Mouse (Mus musculus) forebrain, embryonic 10.5 days (tissue): ENCODE measurements around the gene Cd300lf. TPM values are rescaled to one million over a fixed set of nuclear protein-coding genes. Genes with fewer than 3 reads are reported as not detected.

Experiments
- DNase-seq: peaks from one replicate; pipeline ENCODE4 v3.0.0-alpha.2; 2017; ENCODE audit warnings: low spot score; ENCODE audit errors: extremely low spot score
- H3K27ac ChIP-seq: fragments of 300-500 bp; sonication (generic); 2 replicates; pipeline ENCODE4 v1.5.1; 2016; ENCODE audit warnings: mild to moderate bottlenecking
- H3K27me3 ChIP-seq: fragments of 300-500 bp; sonication (generic); 2 replicates; pipeline ENCODE4 v1.6.1; 2016; ENCODE audit warnings: mild to moderate bottlenecking; ENCODE audit not compliant: poor library complexity, severe bottlenecking
- H3K36me3 ChIP-seq: fragments of 300-500 bp; sonication (generic); replicated peaks from 2 replicates; pipeline ENCODE4 v1.6.1; 2016; ENCODE audit warnings: mild to moderate bottlenecking, moderate library complexity
- H3K4me1 ChIP-seq: fragments of 300-500 bp; sonication (generic); 2 replicates; pipeline ENCODE4 v1.6.1; 2016
- H3K4me3 ChIP-seq: fragments of 300-500 bp; sonication (generic); 2 replicates; pipeline ENCODE4 v1.5.1; 2016; ENCODE audit warnings: mild to moderate bottlenecking, moderate library complexity
- H3K9me3 ChIP-seq: fragments of 300-500 bp; sonication (generic); 2 replicates; pipeline ENCODE4 v1.6.1; 2016; ENCODE audit warnings: mild to moderate bottlenecking, moderate library complexity
- WGBS: fragments of 180-500 bp; shearing (Covaris S2); methylation state at CpG from one replicate; pipeline ENCODE4 v1.1.7; 2016; 5-methylcytosine and 5-hydroxymethylcytosine counted together
- polyA plus RNA-seq: library from polyadenylated mRNA; unstranded; fragments of >200 nt; fragmentation: Nextera tagmentation; extraction: Ambion mirVana; gene quantifications from 2 replicates; pipeline ENCODE4 v1.2.1, GENCODE M21; 2016

Gene Cd300lf
- polyA plus RNA-seq, 1 experiment from 2014 or later = 0.09 TPM

DNA sequence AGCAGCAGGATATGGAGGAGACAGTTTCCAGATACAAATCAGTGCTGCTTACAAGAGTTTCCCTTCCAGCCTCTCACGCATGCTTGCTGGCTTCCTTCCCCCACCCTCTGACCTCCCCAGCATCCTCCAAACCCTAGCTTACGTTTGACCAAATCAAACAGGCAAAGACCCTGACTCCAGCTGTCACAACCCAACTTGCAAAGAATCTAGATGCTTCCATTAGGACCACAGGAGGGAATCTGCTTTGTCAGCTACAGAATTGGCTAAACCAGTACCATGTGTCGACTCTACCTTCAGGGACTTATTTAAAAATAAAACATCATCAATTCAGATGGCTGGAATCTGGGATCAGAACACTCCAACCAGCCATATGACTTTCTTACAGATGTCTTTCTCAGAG is 21.6 kb downstream of the Cd300lf start:
- WGBS = 52% methylated on average over 3 of the region's 3 CpGs

GRCm38 (mm10) chr11:115110271-115110670 is 23.5 kb downstream of the Cd300lf start:
- 76% methylated on average over 5 of the region's 5 CpGs for WGBS

More for the DNA sequence above, 21.6 kb downstream of the Cd300lf start:
- H3K4me1 ChIP-seq = peaks cover 11% of the 10 kb centered on the region
- H3K27me3 ChIP-seq = no peaks in the 10 kb centered on the region
- H3K36me3 ChIP-seq = no peaks in the 10 kb centered on the region
- H3K27ac ChIP-seq = no peak overlapping the region
- H3K9me3 ChIP-seq = no peaks in the 10 kb centered on the region
- DNase-seq = no peak
- H3K4me3 ChIP-seq = no peak overlapping the region

DNA sequence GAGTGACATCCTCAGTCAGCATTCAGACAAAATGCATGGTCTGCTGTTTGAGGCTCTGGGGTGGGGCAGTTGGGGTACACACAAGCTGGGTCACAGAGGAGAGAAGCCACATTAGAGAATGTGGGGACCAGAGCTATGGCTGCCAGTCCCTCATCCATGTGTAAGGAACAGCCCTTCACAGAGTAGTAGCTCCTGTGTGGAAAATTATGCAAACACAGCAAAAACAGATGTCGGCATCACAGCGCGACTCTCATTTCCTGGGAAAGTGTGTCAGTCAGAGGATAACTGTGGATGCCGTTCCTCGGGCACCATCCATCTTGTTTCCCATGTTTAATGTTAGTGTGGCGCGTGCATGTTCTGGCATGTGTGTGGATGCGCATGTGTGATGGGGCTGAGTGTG is 25.6 kb downstream of the Cd300lf start:
- Histone ChIP-seq H3K27me3 (no peaks in the 10 kb centered on the region), H3K27ac (no peak overlapping the region; the same call in 1 of the 2 replicates), H3K36me3 (no peaks in the 10 kb centered on the region), H3K4me3 (no peak overlapping the region), H3K4me1 (peaks cover 23% of the 10 kb centered on the region), H3K9me3 (no peaks in the 10 kb centered on the region)
- WGBS = 93% methylated on average over 8 of the region's 8 CpGs
- no peak for DNase-seq

More at GRCm38 (mm10) chr11:115110271-115110670, 23.5 kb downstream of the Cd300lf start:
- Histone ChIP-seq H3K4me3 (no peak overlapping the region), H3K4me1 (peaks cover 14% of the 10 kb centered on the region), H3K27ac (no peak overlapping the region), H3K9me3 (no peaks in the 10 kb centered on the region), H3K36me3 (no peaks in the 10 kb centered on the region), H3K27me3 (no peaks in the 10 kb centered on the region)
- DNase-seq = no peak

DNA sequence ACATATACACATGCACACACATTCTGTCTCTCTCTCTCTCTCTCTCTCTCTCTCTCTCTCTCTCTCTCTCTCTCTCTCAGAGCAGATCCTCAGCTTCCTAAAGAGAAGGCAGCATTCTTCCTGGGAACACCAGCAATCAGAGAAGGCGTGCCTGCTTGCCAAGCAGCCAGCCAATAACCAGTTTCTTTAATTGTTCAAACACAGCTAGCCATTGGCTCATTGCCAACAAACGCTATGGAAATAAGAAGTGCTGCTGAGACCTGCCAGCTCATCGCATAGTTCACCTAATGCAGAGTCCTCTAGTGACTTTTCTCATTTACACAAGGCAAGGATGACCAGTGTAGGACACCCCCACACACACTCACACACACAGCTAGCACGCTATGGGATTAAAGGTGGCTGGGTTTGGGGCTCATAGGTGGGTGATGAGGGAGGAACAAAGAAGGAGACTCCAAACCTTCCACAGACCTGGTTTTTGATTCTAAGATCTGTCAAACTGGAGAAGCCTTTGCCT is 26.3 kb downstream of the Cd300lf start:
- no peaks in the 10 kb centered on the region for H3K9me3 ChIP-seq
- H3K27me3 ChIP-seq = no peaks in the 10 kb centered on the region
- no peak overlapping the region for H3K27ac ChIP-seq
- H3K36me3 ChIP-seq = no peaks in the 10 kb centered on the region
- H3K4me3 ChIP-seq = no peak overlapping the region
- H3K4me1 ChIP-seq = peaks cover 23% of the 10 kb centered on the region
- no peak for DNase-seq
- WGBS = 68% methylated on average over 4 of the region's 4 CpGs

DNA sequence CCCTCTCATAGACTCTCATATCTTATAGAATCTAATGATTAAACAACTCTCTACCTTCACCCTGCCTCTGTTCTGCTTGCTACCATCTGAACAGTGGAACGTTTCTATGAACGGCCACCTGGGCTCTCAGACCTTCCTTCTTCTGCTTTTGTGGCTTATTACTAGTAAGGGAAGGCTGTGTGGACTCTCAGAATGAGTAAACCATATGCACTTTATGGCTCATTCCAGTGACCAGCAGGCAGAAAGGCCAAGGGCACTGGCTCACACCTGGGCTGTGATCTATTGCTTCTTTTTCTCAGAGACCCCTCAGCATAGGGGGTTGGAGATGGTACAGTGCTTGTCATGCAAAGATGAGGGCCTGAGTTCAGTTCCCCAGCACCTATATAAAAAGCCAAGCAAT is 27.2 kb downstream of the Cd300lf start:
- Histone ChIP-seq H3K27ac (no peak overlapping the region), H3K36me3 (no peaks in the 10 kb centered on the region), H3K9me3 (no peaks in the 10 kb centered on the region), H3K4me3 (no peak overlapping the region), H3K4me1 (peaks cover 26% of the 10 kb centered on the region), H3K27me3 (no peaks in the 10 kb centered on the region)
- WGBS = 85% methylated on average over 2 of the region's 2 CpGs
- DNase-seq = no peak

DNA sequence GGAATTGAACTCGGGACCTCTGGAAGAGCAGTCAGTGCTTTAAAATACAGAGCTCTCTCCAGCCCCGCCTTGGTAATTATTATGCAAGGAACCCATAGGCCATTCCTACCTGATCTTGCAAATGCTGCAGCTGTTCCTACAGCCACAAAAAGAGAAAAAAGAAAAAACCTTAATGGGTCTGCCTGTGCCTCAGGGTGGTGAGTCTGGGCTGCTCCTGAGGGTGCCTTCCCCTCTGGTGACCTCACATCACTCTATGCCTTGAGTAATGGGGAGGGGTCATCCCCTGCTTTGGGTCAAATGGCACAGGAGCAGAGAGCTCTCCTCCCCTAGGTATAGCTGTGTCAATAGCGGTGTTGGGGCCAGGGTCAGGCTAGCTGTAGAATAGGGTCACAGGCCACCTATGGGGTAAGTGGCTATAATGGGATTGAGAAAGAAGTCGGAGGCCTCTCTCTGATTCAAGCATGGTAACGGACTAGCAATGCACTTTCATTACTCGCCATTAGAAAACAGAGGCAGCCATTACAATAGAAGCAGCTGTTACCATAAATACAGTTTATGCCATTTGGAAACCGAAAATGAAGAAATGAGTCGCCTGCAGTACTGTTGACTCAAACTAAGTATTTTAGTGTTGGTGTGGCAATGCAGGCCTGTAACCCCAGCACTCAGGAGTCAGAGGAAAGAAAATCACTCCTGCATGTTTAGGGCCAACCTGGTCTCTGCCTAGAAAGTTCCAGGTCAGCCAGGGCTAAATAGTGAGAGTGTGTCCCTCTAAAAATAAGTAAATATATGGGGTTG is 28.8 kb downstream of the Cd300lf start:
- H3K9me3 ChIP-seq = no peaks in the 10 kb centered on the region
- DNase-seq = no peak
- no peaks in the 10 kb centered on the region for H3K36me3 ChIP-seq
- WGBS = 60% methylated on average over 8 of the region's 8 CpGs
- no peaks in the 10 kb centered on the region for H3K27me3 ChIP-seq
- peaks cover 37% of the 10 kb centered on the region for H3K4me1 ChIP-seq
- H3K27ac ChIP-seq = no peak overlapping the region
- H3K4me3 ChIP-seq = no peak overlapping the region

DNA sequence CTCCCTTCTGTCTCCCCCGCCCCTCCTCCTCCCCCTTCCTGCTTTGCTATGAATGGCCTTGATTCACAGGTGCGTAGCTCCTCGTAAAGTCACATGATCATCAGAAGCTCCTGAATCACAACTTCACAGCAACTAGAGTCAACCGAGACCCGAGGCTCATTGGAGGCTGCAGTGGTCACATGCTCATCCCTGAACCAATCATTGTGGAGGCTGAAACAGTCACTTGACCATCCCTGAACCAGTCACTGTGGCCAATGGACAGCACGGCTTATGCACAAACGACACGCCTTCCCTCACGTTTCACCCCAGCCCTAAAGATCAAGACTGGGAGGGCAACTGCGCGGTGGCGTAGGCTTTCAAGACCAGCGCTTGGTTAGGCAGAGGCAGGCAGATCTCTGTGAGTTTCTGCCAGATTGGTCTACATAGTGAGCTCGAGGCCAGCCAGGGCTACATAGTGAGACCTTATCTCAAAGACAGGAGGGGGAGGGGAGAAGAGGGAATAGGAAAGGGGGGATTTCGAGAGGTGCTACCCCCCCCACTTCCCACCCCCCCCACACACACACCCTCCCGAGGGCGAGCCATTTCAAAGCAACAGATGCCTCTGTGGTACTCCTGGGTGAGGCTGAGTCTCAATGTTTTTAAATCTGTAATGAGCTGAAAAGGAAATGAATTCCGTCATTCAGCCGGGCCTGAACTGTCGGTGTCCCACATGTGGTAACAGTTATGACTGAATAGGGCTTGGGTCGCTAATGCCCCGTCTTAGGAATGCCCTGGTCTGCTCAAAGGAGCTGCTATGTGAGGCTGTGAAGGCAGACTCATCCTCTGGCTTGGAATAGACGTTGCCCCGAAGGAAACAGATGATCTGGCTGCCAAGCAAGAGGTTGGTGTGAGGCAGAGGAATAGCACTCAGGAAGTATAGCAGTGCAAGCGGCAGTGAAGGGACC is 30.1 kb downstream of the Cd300lf start:
- 76% methylated on average over 25 of the region's 25 CpGs for WGBS
- Histone ChIP-seq H3K4me1 (peaks cover 49% of the 10 kb centered on the region), H3K27me3 (no peaks in the 10 kb centered on the region), H3K27ac (peak overlapping the region; percentile 36; the same call in 1 of the 2 replicates), H3K4me3 (no peak overlapping the region), H3K9me3 (no peaks in the 10 kb centered on the region), H3K36me3 (no peaks in the 10 kb centered on the region)
- no peak for DNase-seq

DNA sequence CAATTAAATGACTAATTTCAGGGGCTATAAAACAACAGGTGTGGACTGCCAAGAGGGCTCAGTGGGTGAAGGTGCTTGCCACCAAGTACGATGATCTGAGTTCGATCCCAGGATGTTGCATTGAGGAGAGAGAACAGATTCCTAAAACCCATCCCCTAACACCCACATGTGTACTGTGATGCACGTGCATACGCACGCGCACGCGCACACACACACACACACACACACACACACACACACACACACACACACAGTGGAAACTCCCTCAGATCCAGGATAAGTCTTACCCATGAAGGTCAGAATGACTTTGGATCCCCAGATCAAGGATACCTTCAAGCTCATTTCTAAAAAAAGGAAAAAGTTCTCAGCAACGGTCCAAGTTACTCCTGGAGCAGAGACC is 31.7 kb downstream of the Cd300lf start:
- no peak for DNase-seq
- no peaks in the 10 kb centered on the region for H3K36me3 ChIP-seq
- H3K4me3 ChIP-seq = no peak overlapping the region
- H3K27me3 ChIP-seq = no peaks in the 10 kb centered on the region
- H3K4me1 ChIP-seq = peaks cover 41% of the 10 kb centered on the region
- H3K27ac ChIP-seq = no peak overlapping the region
- WGBS = 92% methylated on average over 9 of the region's 9 CpGs
- H3K9me3 ChIP-seq = no peaks in the 10 kb centered on the region

GRCm38 (mm10) chr11:115101615-115102051 is 32.2 kb downstream of the Cd300lf start:
- Histone ChIP-seq H3K36me3 (no peaks in the 10 kb centered on the region), H3K27ac (no peak overlapping the region), H3K27me3 (no peaks in the 10 kb centered on the region), H3K4me1 (peaks cover 40% of the 10 kb centered on the region), H3K9me3 (no peaks in the 10 kb centered on the region), H3K4me3 (no peak overlapping the region)
- DNase-seq = no peak
- 72% methylated on average over 6 of the region's 6 CpGs for WGBS

GRCm38 (mm10) chr11:115100741-115101140 is 33.1 kb downstream of the Cd300lf start:
- no peak for DNase-seq
- Histone ChIP-seq H3K9me3 (no peaks in the 10 kb centered on the region), H3K27ac (no peak overlapping the region), H3K4me3 (no peak overlapping the region), H3K36me3 (no peaks in the 10 kb centered on the region), H3K27me3 (no peaks in the 10 kb centered on the region), H3K4me1 (peaks cover 40% of the 10 kb centered on the region)
- 65% methylated on average over 7 of the region's 7 CpGs for WGBS

DNA sequence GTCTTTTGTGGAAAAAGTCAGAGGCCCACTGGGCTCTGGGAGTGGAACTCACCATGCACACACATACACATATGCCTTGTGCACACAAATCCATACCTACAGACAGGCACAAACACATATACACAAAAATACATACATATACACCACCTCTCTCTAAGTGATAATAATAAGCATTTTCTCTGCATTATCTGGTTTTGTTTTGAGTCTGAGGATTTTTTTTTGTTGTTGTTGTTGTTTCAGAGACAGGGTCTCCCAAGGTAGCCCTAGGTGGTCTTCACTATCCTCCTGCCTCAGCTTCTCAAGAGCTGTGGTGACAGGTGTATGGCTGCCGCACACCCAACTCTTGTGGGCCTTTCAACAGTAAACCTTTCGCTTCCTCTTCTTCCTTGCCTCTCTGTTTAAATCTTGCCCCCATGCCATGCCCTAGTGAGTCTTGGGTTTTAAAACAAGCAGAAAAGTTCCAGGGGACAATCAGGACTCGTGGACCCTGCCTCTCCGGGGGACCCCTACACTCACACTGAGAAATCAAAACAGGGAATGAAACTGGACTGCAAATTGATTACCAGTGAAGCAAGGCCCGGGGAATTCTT is 33.7 kb downstream of the Cd300lf start:
- DNase-seq = no peak
- Histone ChIP-seq H3K27me3 (no peaks in the 10 kb centered on the region), H3K4me1 (peaks cover 38% of the 10 kb centered on the region), H3K4me3 (no peak overlapping the region), H3K27ac (no peak overlapping the region), H3K36me3 (no peaks in the 10 kb centered on the region), H3K9me3 (no peaks in the 10 kb centered on the region)
- 86% methylated on average over 5 of the region's 5 CpGs for WGBS

DNA sequence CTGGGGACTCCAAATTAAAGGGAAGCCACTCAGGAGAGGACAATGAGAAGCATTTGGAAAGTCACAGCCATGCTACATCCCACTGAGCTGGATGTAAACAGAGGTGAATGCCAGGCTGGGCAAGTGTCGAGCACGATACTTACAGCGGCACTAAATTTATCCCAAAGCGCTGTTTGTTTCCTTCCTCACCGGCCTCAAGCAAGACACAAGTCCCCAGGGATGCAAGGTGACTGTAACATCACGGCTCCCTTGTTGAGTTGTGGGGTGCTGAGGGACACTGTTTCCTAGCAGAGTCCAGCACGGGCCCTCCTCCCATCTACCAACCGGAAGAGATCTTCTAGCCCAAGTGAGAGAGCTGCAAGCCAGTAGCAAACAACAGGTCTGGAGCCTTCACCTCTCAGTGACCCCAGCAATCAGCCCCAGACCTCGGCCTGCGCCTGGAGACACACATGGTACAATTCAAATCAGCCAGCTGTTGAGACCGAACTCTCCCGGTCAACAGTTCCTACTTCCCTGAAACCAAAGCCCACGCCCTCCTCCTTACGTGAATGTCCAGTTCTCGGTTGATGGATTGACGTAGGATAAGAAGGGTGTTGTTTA is 34.5 kb downstream of the Cd300lf start:
- Histone ChIP-seq H3K27me3 (no peaks in the 10 kb centered on the region), H3K4me3 (no peak overlapping the region), H3K9me3 (no peaks in the 10 kb centered on the region), H3K27ac (peak overlapping the region; percentile 53; the same call in 1 of the 2 replicates), H3K4me1 (peaks cover 33% of the 10 kb centered on the region), H3K36me3 (no peaks in the 10 kb centered on the region)
- WGBS = 69% methylated on average over 16 of the region's 16 CpGs
- peak; percentile 42 for DNase-seq
